Mouse (Mus musculus) small intestine, adult 2 months (tissue): Measurements from ENCODE around the gene Etv1.

Source experiments
- CTCF ChIP-seq: fragments of 200-500 bp; IDR thresholded peaks from 2 replicates; pipeline ENCODE4 v1.5.1; 2012; ENCODE audit warnings: low read depth, mild to moderate bottlenecking, control low read depth, inconsistent platforms, low read length, moderate library complexity, mixed read lengths; ENCODE audit not compliant: insufficient replicate concordance, insufficient read length; ENCODE audit errors: extremely low read depth
- POLR2A ChIP-seq: fragments of 200-500 bp; IDR thresholded peaks from 2 replicates; pipeline ENCODE4 v1.6.1; 2012; ENCODE audit warnings: low read depth, mild to moderate bottlenecking, control low read depth, inconsistent platforms, low read length, moderate library complexity

GRCm38 (mm10) chr12:38783291-38783690 lies 4.1 kb downstream of the Etv1 start:
- no peak for TF ChIP-seq CTCF
- no peak for TF ChIP-seq POLR2A
